Mouse (Mus musculus) heart, adult 10 weeks (tissue): ENCODE measurements around the gene Sgcd. TPM values are rescaled to one million over a fixed set of nuclear protein-coding genes. Genes with fewer than 3 reads are reported as not detected.

Source experiments
- polyA plus RNA-seq: library from polyadenylated mRNA; stranded (reverse); fragments of 350-450 nt; fragmentation: Illumina TruSeq; extraction: RNeasy Lipid Tissue Mini Kit (QIAGEN cat#74804); gene quantifications from one replicate; pipeline ENCODE4 v1.2.3, GENCODE M21; 2014; ENCODE audit warnings: low read depth, low replicate concordance

Sgcd gene
- polyA plus RNA-seq, result 30.5 TPM

GRCm38 (mm10) chr11:47988697-47989533, at the start of gene Sgcd:
Gene Sgcd, minus strand, starts transcription at chr11:47988969.

